Mouse (Mus musculus) heart, postnatal 0 days (tissue): ENCODE data around the gene Polr1a. TPM values are rescaled to one million over a fixed set of nuclear protein-coding genes. Genes with fewer than 3 reads are reported as not detected.

Source experiments
- ATAC-seq: fragments of 200-750 bp; cut with Nextera tagmentation; 2 replicates; pipeline ENCODE4 v1.8.0; 2017; ENCODE audit warnings: low read depth, moderate number of reproducible peaks, moderate library complexity; ENCODE audit not compliant: insufficient read depth
- DNase-seq: peaks from one replicate; pipeline ENCODE4 v3.0.0-alpha.2; 2016; ENCODE audit warnings: low spot score
- H3K27ac ChIP-seq: fragments of 300-500 bp; sonication (generic); 2 replicates; pipeline ENCODE4 v1.5.1; 2014; ENCODE audit warnings: low read depth, mild to moderate bottlenecking
- H3K27me3 ChIP-seq: fragments of 300-500 bp; sonication (generic); 2 replicates; pipeline ENCODE4 v1.6.1; 2014; ENCODE audit warnings: low read length, mixed read lengths; ENCODE audit not compliant: control insufficient read depth, insufficient read depth
- H3K36me3 ChIP-seq: fragments of 300-500 bp; sonication (generic); replicated peaks from 2 replicates; pipeline ENCODE4 v1.6.1; 2014; ENCODE audit warnings: low read length, mixed read lengths; ENCODE audit not compliant: control insufficient read depth, insufficient read depth
- H3K4me1 ChIP-seq: fragments of 300-500 bp; sonication (generic); 2 replicates; pipeline ENCODE4 v1.6.1; 2014; ENCODE audit warnings: antibody characterized with exemption; ENCODE audit not compliant: control insufficient read depth, insufficient read depth
- H3K4me2 ChIP-seq: fragments of 300-500 bp; sonication (generic); 2 replicates; pipeline ENCODE4 v1.6.1; 2014; ENCODE audit warnings: low read depth, mild to moderate bottlenecking, low read length, moderate library complexity
- H3K4me3 ChIP-seq: fragments of 300-500 bp; sonication (generic); 2 replicates; pipeline ENCODE4 v1.5.1; 2014; ENCODE audit warnings: low read depth, low read length
- H3K9ac ChIP-seq: fragments of 300-500 bp; sonication (generic); replicated peaks from 2 replicates; pipeline ENCODE4 v1.6.1; 2014; ENCODE audit warnings: low read depth, low read length, mixed read lengths
- H3K9me3 ChIP-seq: fragments of 300-500 bp; sonication (generic); replicated peaks from 2 replicates; pipeline ENCODE4 v1.6.1; 2016; ENCODE audit warnings: low read length; ENCODE audit not compliant: control insufficient read depth
- CTCF ChIP-seq: IDR thresholded peaks from 2 replicates; pipeline ENCODE4 v1.5.1; 2016; ENCODE audit warnings: antibody characterized with exemption, control low read depth, low read depth
- EP300 ChIP-seq: IDR thresholded peaks from 2 replicates; pipeline ENCODE4 v1.6.1; 2016; ENCODE audit warnings: antibody characterized with exemption, low read depth
- WGBS: fragments of 180-500 bp; shearing (Covaris S2); extraction: QIAGEN DNeasy Blood & Tissue Kit; methylation state at CpG from one replicate; pipeline ENCODE4 v1.1.7; 2014; 5-methylcytosine and 5-hydroxymethylcytosine counted together
- polyA plus RNA-seq: library from polyadenylated mRNA; unstranded; fragments of >200 nt; fragmentation: Nextera tagmentation; extraction: Ambion mirVana; gene quantifications from 2 replicates; pipeline ENCODE4 v1.2.1, GENCODE M21; 2015
- total RNA-seq: library from RNA; depleted of rRNA; stranded (reverse); fragments of >200 nt; gene quantifications from 2 replicates; pipeline ENCODE4 v1.2.3, GENCODE M21; 2014; ENCODE audit warnings: low replicate concordance

Polr1a gene
- total and polyA plus RNA-seq, 2 experiments from 2014 or later, result 17.8 to 32.0 TPM

GRCm38 (mm10) chr6:71940912-71941311 is 32.1 kb downstream of the Polr1a start:
- Histone ChIP-seq H3K4me3 (no peak overlapping the region), H3K4me2 (no peak overlapping the region), H3K9me3 (no peaks in the 10 kb centered on the region; the same call in 1 of the 2 replicates), H3K27ac (no peak overlapping the region), H3K36me3 (peaks cover 55% of the 10 kb centered on the region), H3K27me3 (no peaks in the 10 kb centered on the region), H3K4me1 (peaks cover 8% of the 10 kb centered on the region), H3K9ac (no peak overlapping the region)
- DNase-seq (no peak), ATAC-seq (no peak)
- 81% methylated on average over 6 of the region's 6 CpGs for WGBS
- no peak for TF ChIP-seq CTCF
- TF ChIP-seq EP300, result no peak

DNA sequence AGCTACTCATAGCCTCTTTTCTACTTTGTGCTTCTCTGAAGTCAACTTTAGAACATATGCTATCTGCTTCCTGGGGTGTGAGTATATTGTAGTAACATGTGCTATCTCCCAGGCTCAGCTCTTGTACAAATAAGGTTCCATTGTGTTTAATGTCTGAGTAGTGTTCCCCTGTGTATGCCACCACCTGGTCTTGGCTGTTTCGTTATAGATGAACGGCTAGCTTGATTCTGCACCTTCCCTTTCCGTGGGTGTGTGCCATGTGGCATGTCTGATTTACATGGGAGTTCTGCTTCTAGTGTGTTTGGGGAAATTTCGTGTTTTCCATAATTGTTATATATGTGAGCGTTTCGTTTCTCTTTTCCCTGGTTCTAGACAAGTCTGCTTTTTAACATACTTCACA is 36.2 kb downstream of the Polr1a start:
- Histone ChIP-seq H3K36me3 (peaks cover 47% of the 10 kb centered on the region), H3K27ac (no peak overlapping the region), H3K4me1 (peaks cover 4% of the 10 kb centered on the region; the same call in 1 of the 2 replicates), H3K9me3 (no peaks in the 10 kb centered on the region; the same call in 1 of the 2 replicates), H3K4me2 (no peak overlapping the region), H3K27me3 (no peaks in the 10 kb centered on the region), H3K9ac (no peak overlapping the region), H3K4me3 (no peak overlapping the region)
- TF ChIP-seq CTCF (no peak), EP300 (no peak)
- DNase-seq (no peak), ATAC-seq (no peak)
- 78% methylated on average over 6 of the region's 6 CpGs for WGBS

- Histone ChIP-seq H3K36me3 (peaks cover 51% of the 10 kb centered on the region), H3K9ac (no peak overlapping the region), H3K27ac (no peak overlapping the region), H3K4me1 (peaks cover 7% of the 10 kb centered on the region), H3K4me2 (no peak overlapping the region), H3K27me3 (no peaks in the 10 kb centered on the region), H3K9me3 (no peaks in the 10 kb centered on the region; the same call in 1 of the 2 replicates), H3K4me3 (no peak overlapping the region)
- TF ChIP-seq CTCF (no peak), EP300 (no peak)
- ATAC-seq (no peak), DNase-seq (no peak)
- 94% methylated on average over 8 of the region's 8 CpGs for WGBS
Observed at GRCm38 (mm10) chr6:71946121-71946520, 37.3 kb downstream of the Polr1a start.

DNA sequence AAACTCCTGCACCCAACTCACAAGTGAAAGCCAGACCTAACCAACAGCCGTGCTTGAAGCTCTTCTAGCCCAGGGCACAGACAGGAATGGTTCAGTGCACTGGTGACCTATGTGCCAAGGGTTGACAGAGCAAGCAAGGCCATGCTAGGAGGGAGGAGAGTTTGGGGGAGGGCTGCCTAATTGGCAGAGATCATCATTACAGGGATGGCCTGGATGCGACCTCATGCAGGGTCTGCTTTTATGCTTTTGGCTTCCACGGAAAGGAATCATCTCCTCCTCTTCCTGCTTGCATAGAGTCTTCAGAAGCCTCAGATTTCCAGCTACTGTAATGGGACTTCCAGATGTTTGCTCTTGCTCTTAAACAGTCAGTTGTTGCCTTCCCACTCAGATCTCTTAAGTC is 40.9 kb downstream of the Polr1a start:
- DNase-seq (no peak), ATAC-seq (peak; percentile 34; the same call in 1 of the 2 replicates)
- Histone ChIP-seq H3K27me3 (no peaks in the 10 kb centered on the region), H3K4me2 (no peak overlapping the region), H3K27ac (peak overlapping the region; percentile 64), H3K9me3 (no peaks in the 10 kb centered on the region; the same call in 1 of the 2 replicates), H3K4me1 (peaks cover 14% of the 10 kb centered on the region), H3K4me3 (no peak overlapping the region), H3K36me3 (peaks cover 60% of the 10 kb centered on the region), H3K9ac (no peak overlapping the region)
- WGBS, result 64% methylated on average over 3 of the region's 3 CpGs
- TF ChIP-seq EP300, result peak; percentile 74; the same call in 1 of the 2 replicates
- no peak for TF ChIP-seq CTCF

GRCm38 (mm10) chr6:71950592-71950991 is 41.7 kb downstream of the Polr1a start:
- TF ChIP-seq CTCF, result no peak
- TF ChIP-seq EP300, result no peak
- no peaks in the 10 kb centered on the region for H3K27me3 ChIP-seq
- no peak overlapping the region for H3K4me3 ChIP-seq
- H3K4me2 ChIP-seq, result no peak overlapping the region
- H3K36me3 ChIP-seq, result peaks cover 61% of the 10 kb centered on the region
- peak overlapping the region; percentile 64 for H3K27ac ChIP-seq
- H3K9ac ChIP-seq, result no peak overlapping the region
- WGBS, result 62% methylated on average over 3 of the region's 3 CpGs
- H3K9me3 ChIP-seq, result no peaks in the 10 kb centered on the region; the same call in 1 of the 2 replicates
- no peak for DNase-seq
- ATAC-seq, result no peak
- H3K4me1 ChIP-seq, result peaks cover 14% of the 10 kb centered on the region

GRCm38 (mm10) chr6:71951192-71951591 is 42.3 kb downstream of the Polr1a start:
- Histone ChIP-seq H3K9ac (no peak overlapping the region), H3K27ac (peak overlapping the region; percentile 64), H3K4me3 (no peak overlapping the region), H3K4me1 (peaks cover 14% of the 10 kb centered on the region), H3K4me2 (no peak overlapping the region), H3K27me3 (no peaks in the 10 kb centered on the region), H3K36me3 (peaks cover 56% of the 10 kb centered on the region), H3K9me3 (no peaks in the 10 kb centered on the region)
- ATAC-seq (no peak), DNase-seq (no peak)
- TF ChIP-seq CTCF (no peak), EP300 (no peak)
- 76% methylated on average over 5 of the region's 5 CpGs for WGBS
